Mouse (Mus musculus) forebrain, embryonic 11.5 days (tissue): ENCODE measurements around the gene St3gal2. TPM values are rescaled to one million over a fixed set of nuclear protein-coding genes. Genes with fewer than 3 reads are reported as not detected.
"Not testable (repeated sequence)": the region's sequence is repeated elsewhere in the genome, so short reads cannot be mapped to it uniquely, and the experiment has no call there.

Source experiments
- ATAC-seq: fragments of 200-750 bp; cut with Nextera tagmentation; replicated peaks from 2 replicates; pipeline ENCODE4 v1.8.0; 2017; ENCODE audit warnings: moderate TSS enrichment; ENCODE audit not compliant: low FRiP score
- DNase-seq: peaks from one replicate; pipeline ENCODE4 v3.0.0-alpha.2; 2017; ENCODE audit warnings: low spot score
- H3K27ac ChIP-seq: fragments of 300-500 bp; sonication (generic); 2 replicates; pipeline ENCODE4 v1.5.1; 2014; ENCODE audit warnings: low read depth, low read length
- H3K27me3 ChIP-seq: fragments of 300-500 bp; sonication (generic); 2 replicates; pipeline ENCODE4 v1.6.1; 2014; ENCODE audit warnings: mild to moderate bottlenecking, low read length, mixed read lengths; ENCODE audit not compliant: control insufficient read depth, insufficient read depth
- H3K36me3 ChIP-seq: fragments of 300-500 bp; sonication (generic); 2 replicates; pipeline ENCODE4 v1.6.1; 2014; ENCODE audit warnings: mild to moderate bottlenecking, low read length, moderate library complexity, mixed read lengths; ENCODE audit not compliant: control insufficient read depth, insufficient read depth
- H3K4me1 ChIP-seq: fragments of 300-500 bp; sonication (generic); replicated peaks from 2 replicates; pipeline ENCODE4 v1.6.1; 2014; ENCODE audit warnings: low read length, mixed read lengths; ENCODE audit not compliant: control insufficient read depth, insufficient read depth
- H3K4me2 ChIP-seq: fragments of 300-500 bp; sonication (generic); 2 replicates; pipeline ENCODE4 v1.6.1; 2014; ENCODE audit warnings: low read depth, mild to moderate bottlenecking, low read length, moderate library complexity, mixed read lengths; ENCODE audit not compliant: severe bottlenecking
- H3K4me3 ChIP-seq: fragments of 300-500 bp; sonication (generic); 2 replicates; pipeline ENCODE4 v1.5.1; 2014; ENCODE audit warnings: low read depth, low read length
- H3K9ac ChIP-seq: fragments of 300-500 bp; sonication (generic); 2 replicates; pipeline ENCODE4 v1.6.1; 2014; ENCODE audit warnings: low read length
- H3K9me3 ChIP-seq: fragments of 300-500 bp; sonication (generic); 2 replicates; pipeline ENCODE4 v1.6.1; 2016; ENCODE audit warnings: low read length, mixed read lengths; ENCODE audit not compliant: control insufficient read depth
- WGBS: fragments of 180-500 bp; shearing (Covaris S2); extraction: QIAGEN DNeasy Blood & Tissue Kit; methylation state at CpG from one replicate; pipeline ENCODE4 v1.1.7; 2014; 5-methylcytosine and 5-hydroxymethylcytosine counted together
- polyA plus RNA-seq: library from polyadenylated mRNA; unstranded; fragments of >200 nt; fragmentation: Nextera tagmentation; extraction: Ambion mirVana; gene quantifications from 2 replicates; pipeline ENCODE4 v1.2.1, GENCODE M21; 2014

The St3gal2 gene
- polyA plus RNA-seq, 1 experiment from 2014 or later = 16.5 TPM

GRCm38 (mm10) chr8:110902579-110902965, 17.1 kb upstream of the St3gal2 start:
- ATAC-seq (0 out of 2 replicates have a peak, but pooled peaks have one; percentile 43), DNase-seq (no peak)
- Histone ChIP-seq H3K36me3 (no peaks in the 10 kb centered on the region), H3K9me3 (no peaks in the 10 kb centered on the region), H3K4me1 (no peaks in the 10 kb centered on the region), H3K27ac (no peak overlapping the region), H3K4me2 (peak overlapping the region; percentile 63), H3K27me3 (no peaks in the 10 kb centered on the region), H3K9ac (no peak overlapping the region), H3K4me3 (peak overlapping the region; percentile 71)
- WGBS = 63% methylated on average over 2 of the region's 2 CpGs

GRCm38 (mm10) chr8:110905404-110905803, 14.3 kb upstream of the St3gal2 start:
- Histone ChIP-seq H3K36me3 (no peaks in the 10 kb centered on the region), H3K4me1 (no peaks in the 10 kb centered on the region), H3K4me3 (no peak overlapping the region), H3K27me3 (no peaks in the 10 kb centered on the region), H3K9me3 (no peaks in the 10 kb centered on the region), H3K4me2 (no peak overlapping the region), H3K27ac (no peak overlapping the region), H3K9ac (no peak overlapping the region)
- ATAC-seq (no peak), DNase-seq (no peak)
- WGBS = 90% methylated on average over 6 of the region's 6 CpGs

GRCm38 (mm10) chr8:110906682-110907081, 13.0 kb upstream of the St3gal2 start:
- no peak overlapping the region for H3K4me2 ChIP-seq
- WGBS = 91% methylated on average over 1 of the region's 1 CpGs
- DNase-seq (no peak), ATAC-seq (no peak)
- H3K9ac ChIP-seq = no peak overlapping the region
- no peaks in the 10 kb centered on the region for H3K4me1 ChIP-seq
- no peak overlapping the region for H3K27ac ChIP-seq
- H3K4me3 ChIP-seq = no peak overlapping the region
- no peaks in the 10 kb centered on the region for H3K27me3 ChIP-seq
- no peaks in the 10 kb centered on the region for H3K36me3 ChIP-seq
- no peaks in the 10 kb centered on the region for H3K9me3 ChIP-seq

- not testable (repeated sequence) for H3K4me2 ChIP-seq, DNase-seq, H3K4me3 ChIP-seq, H3K27me3 ChIP-seq, H3K4me1 ChIP-seq, H3K36me3 ChIP-seq, H3K9me3 ChIP-seq, H3K9ac ChIP-seq, ATAC-seq, H3K27ac ChIP-seq
These were observed 9.9 kb upstream of the St3gal2 start for GRCm38 (mm10) chr8:110909850-110910249.

GRCm38 (mm10) chr8:110911576-110912570, 7.8 kb upstream of the St3gal2 start:
- Histone ChIP-seq H3K4me2 (no peak overlapping the region), H3K27ac (no peak overlapping the region), H3K27me3 (no peaks in the 10 kb centered on the region), H3K4me3 (no peak overlapping the region), H3K36me3 (no peaks in the 10 kb centered on the region), H3K9me3 (no peaks in the 10 kb centered on the region), H3K4me1 (no peaks in the 10 kb centered on the region), H3K9ac (no peak overlapping the region)
- WGBS = 86% methylated on average over 15 of the region's 15 CpGs
- ATAC-seq = no peak
- DNase-seq = no peak

GRCm38 (mm10) chr8:110917415-110917814, 2.3 kb upstream of the St3gal2 start:
- Histone ChIP-seq H3K9me3 (no peaks in the 10 kb centered on the region), H3K36me3 (no peaks in the 10 kb centered on the region), H3K4me2 (no peak overlapping the region), H3K4me3 (no peak overlapping the region), H3K4me1 (peaks cover 5% of the 10 kb centered on the region; the same call in 1 of the 2 replicates), H3K27me3 (no peaks in the 10 kb centered on the region), H3K27ac (no peak overlapping the region), H3K9ac (no peak overlapping the region)
- WGBS = 77% methylated on average over 2 of the region's 2 CpGs
- no peak for DNase-seq
- ATAC-seq = no peak

GRCm38 (mm10) chr8:110918027-110918426, 1.7 kb upstream of the St3gal2 start:
- DNase-seq = no peak
- Histone ChIP-seq H3K27ac (no peak overlapping the region), H3K4me3 (no peak overlapping the region), H3K4me2 (no peak overlapping the region), H3K4me1 (peaks cover 5% of the 10 kb centered on the region; the same call in 1 of the 2 replicates), H3K27me3 (no peaks in the 10 kb centered on the region), H3K9ac (no peak overlapping the region), H3K9me3 (no peaks in the 10 kb centered on the region), H3K36me3 (no peaks in the 10 kb centered on the region)
- ATAC-seq = no peak
- WGBS = 87% methylated on average over 11 of the region's 11 CpGs

GRCm38 (mm10) chr8:110918460-110918859, 1.3 kb upstream of the St3gal2 start:
- H3K9ac ChIP-seq = no peak overlapping the region
- no peak overlapping the region for H3K4me3 ChIP-seq
- 79% methylated on average over 8 of the region's 8 CpGs for WGBS
- H3K27ac ChIP-seq = no peak overlapping the region
- no peak for DNase-seq
- no peaks in the 10 kb centered on the region for H3K27me3 ChIP-seq
- H3K4me2 ChIP-seq = no peak overlapping the region
- no peaks in the 10 kb centered on the region for H3K36me3 ChIP-seq
- H3K4me1 ChIP-seq = peaks cover 5% of the 10 kb centered on the region; the same call in 1 of the 2 replicates
- H3K9me3 ChIP-seq = no peaks in the 10 kb centered on the region
- no peak for ATAC-seq
